Mouse (Mus musculus): ENCODE results near the gene Eral1. TPM values are rescaled to one million over a fixed set of nuclear protein-coding genes. Genes with fewer than 3 reads are reported as not detected.

The Eral1 gene
- polyA plus RNA-seq (2015; fragmentation: Nextera tagmentation; extraction: Ambion mirVana) = 33.0 and 36.6 TPM in 2 replicates

DNA sequence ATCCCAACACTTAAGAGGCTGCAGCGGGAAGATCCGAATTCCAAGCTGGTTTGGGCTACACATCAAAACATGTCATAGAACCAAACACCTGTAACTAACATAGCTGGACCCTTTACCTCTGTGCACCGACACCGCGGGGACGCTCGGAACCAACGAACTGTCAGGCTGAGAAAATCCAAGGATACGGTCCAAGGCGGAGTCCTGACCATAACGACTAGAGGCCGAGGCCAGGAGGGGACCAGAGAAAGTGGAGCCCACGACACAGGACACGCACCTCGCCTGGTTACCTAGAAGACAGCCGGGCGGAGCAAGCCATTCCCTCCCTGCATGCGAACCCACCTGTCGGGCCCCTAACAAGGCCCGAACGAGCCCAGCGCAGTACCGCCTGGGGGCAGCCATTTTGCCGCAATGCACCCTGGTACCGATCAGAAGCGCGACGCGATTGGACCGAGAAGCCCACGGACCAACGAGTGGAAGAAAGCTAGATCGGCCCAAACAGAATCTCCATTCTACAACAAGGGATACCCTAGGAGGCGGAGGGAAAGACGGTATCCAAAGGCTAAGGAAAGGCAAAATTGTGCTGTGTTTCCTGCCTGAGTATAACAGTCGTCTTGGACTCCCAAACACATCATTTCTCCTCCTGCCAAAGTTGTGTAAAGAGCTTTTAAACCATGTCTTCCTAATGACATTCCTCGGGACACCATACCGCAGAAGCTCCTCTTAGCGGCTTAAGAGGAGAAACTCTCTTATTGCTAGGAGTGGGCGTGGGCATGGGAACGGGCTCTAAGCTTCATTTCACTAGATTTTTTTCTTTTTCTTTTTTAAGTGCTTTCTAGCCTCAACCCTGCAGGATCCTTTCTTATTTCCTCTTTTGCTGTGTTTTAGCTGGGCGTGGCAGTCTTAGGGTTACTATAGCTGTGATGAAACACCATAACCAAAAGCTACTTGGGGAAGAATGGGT is at the start of gene Eral1:
Gene Eral1, minus strand, starts transcription at position 423 of the 961 bp plus-strand sequence.
- ATAC-seq = peak; percentile 96
- peak within 1 kb of the TSS; percentile 75 for H3K4me3 ChIP-seq
- H3K27ac ChIP-seq = peak within 1 kb of the TSS; percentile 54; the same call in 1 of the 2 replicates
- H3K9ac ChIP-seq = peak within 1 kb of the TSS; percentile 79
- H3K4me1 ChIP-seq = peaks cover 14% of the 10 kb centered on the region
- H3K27me3 ChIP-seq = 0 out of 2 replicates have a peak, but pooled peaks cover 17% of the 10 kb centered on the region
- H3K36me3 ChIP-seq (ENCODE audit: poor library complexity, severe bottlenecking) = peaks cover 23% of the 10 kb centered on the region
- WGBS = 1% methylated on average over 42 of the region's 42 CpGs
- H3K4me2 ChIP-seq = peak within 1 kb of the TSS; percentile 65
- H3K9me3 ChIP-seq (replicated peaks) = no peaks in the 10 kb centered on the region

DNA sequence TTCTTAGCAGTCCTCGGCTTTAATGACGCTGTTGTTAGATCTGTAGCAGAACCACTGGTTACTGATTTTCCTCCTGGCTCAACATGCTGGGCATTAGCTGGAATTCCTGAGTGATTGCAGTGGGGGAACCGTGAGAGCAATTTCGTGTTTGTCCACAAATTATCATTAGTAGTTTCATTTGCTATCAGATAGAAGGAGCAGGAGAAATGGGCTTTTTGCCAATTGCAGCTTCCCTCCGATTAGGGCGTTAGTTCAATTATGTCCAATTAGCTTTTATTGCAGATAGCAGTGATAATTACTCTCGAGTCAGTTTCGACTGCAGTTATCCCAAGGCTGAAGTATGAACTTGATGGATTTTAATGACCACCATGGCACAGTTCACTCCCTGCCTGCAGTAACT is 49.3 kb upstream of the Eral1 start:
- WGBS = 43% methylated on average over 8 of the region's 8 CpGs
- Histone ChIP-seq H3K9ac (no peak overlapping the region), H3K27me3 (no peaks in the 10 kb centered on the region), H3K4me2 (no peak overlapping the region), H3K9me3 (replicated peaks) (no peaks in the 10 kb centered on the region), H3K27ac (no peak overlapping the region), H3K4me3 (no peak overlapping the region), H3K36me3 (ENCODE audit: poor library complexity, severe bottlenecking) (no peaks in the 10 kb centered on the region; the same call in 1 of the 2 replicates), H3K4me1 (peaks cover 14% of the 10 kb centered on the region)
- ATAC-seq = no peak

DNA sequence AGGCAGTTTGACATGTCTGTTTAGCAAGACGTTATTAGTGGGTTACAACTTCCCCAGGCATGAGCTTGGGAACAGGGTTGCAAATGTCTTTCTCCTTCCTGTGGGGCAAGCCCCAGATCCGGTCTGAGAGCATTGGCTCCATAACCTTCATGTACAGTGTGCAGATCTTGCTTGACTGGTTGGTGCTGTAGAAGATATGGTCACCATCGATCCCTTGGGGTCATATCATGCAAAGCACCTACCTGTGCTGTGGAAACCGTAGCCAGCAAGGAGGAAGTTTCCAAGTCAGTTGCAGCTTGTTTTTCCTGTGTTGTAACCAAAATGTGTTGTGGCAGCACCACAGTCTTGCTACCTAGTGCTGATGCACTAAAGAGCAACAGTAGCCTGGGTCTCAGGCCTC is 46.6 kb upstream of the Eral1 start:
- 90% methylated on average over 4 of the region's 4 CpGs for WGBS
- Histone ChIP-seq H3K36me3 (ENCODE audit: poor library complexity, severe bottlenecking) (no peaks in the 10 kb centered on the region; the same call in 1 of the 2 replicates), H3K9me3 (replicated peaks) (no peaks in the 10 kb centered on the region), H3K27me3 (no peaks in the 10 kb centered on the region), H3K27ac (no peak overlapping the region), H3K4me1 (peaks cover 14% of the 10 kb centered on the region), H3K4me2 (no peak overlapping the region), H3K9ac (no peak overlapping the region), H3K4me3 (no peak overlapping the region)
- no peak for ATAC-seq

DNA sequence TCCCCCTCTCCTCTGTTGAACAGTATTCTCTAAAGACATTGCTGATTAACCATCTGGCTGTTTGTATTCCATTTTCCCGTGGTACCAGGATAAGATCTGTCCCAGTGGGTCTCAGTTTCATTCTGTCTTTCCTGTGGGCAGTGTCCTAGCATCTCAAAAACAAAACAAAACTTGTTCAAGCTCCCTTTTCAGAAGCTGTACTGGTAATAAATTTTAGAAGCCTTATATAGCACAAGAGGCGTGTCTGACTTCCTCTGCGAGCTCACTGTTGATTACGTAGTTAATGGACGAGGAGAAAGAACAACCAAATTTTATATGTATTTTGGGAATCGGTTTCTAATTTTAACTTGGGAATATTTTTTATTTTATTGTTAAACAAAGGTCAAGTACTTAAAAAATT is 45.5 kb upstream of the Eral1 start:
- H3K4me3 ChIP-seq = no peak overlapping the region
- peaks cover 23% of the 10 kb centered on the region for H3K4me1 ChIP-seq
- no peak overlapping the region for H3K27ac ChIP-seq
- H3K9me3 ChIP-seq (replicated peaks) = no peaks in the 10 kb centered on the region
- no peak for ATAC-seq
- no peaks in the 10 kb centered on the region for H3K36me3 ChIP-seq (ENCODE audit: poor library complexity, severe bottlenecking)
- H3K9ac ChIP-seq = no peak overlapping the region
- 80% methylated on average over 6 of the region's 6 CpGs for WGBS
- no peak overlapping the region for H3K4me2 ChIP-seq
- no peaks in the 10 kb centered on the region for H3K27me3 ChIP-seq

DNA sequence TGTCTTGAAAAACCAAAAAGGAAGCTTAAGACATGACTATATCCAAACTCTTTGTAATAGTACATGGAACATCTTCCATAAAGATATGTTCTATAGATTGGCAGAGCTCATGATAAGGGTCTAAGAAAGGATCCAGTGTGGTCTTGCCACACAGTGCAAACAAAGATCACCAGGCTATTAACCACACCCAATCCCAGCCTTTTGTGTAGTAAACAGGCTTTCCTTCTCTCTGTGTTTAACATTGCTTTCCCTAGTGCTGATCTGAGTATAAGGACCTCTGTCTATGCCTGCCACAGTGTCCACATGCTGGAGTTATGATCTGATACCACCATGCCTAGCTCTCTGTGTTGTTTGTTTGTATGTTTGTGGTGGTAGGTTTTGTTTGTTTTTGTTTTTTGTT is 43.6 kb upstream of the Eral1 start:
- no peak for ATAC-seq
- Histone ChIP-seq H3K4me1 (peaks cover 21% of the 10 kb centered on the region), H3K27me3 (no peaks in the 10 kb centered on the region)

DNA sequence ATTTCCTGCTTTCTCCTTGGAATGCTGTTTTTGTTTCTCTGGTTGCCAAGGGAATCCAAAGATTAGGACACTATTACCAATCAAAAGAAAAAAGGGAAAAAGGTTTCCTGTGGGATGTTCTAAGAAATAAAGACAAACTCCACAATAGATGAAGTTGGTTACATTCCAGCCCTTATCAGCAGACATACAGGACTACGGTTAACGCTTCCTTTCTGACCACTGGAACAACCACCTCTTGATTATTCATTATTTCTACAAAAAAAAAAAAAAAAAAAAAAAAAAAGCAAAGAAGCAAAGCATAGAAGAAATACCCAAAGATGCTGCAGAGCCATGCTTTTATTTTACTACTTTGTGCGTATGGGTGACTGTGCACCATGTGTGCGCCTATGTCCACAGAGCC is 42.6 kb upstream of the Eral1 start:
- Histone ChIP-seq H3K27ac (no peak overlapping the region), H3K4me2 (no peak overlapping the region), H3K4me1 (peaks cover 26% of the 10 kb centered on the region), H3K36me3 (ENCODE audit: poor library complexity, severe bottlenecking) (no peaks in the 10 kb centered on the region), H3K9me3 (replicated peaks) (no peaks in the 10 kb centered on the region), H3K4me3 (no peak overlapping the region), H3K27me3 (no peaks in the 10 kb centered on the region), H3K9ac (no peak overlapping the region)
- ATAC-seq = no peak
- WGBS = 93% methylated on average over 4 of the region's 4 CpGs

More for the DNA sequence above, 43.6 kb upstream of the Eral1 start:
- no peaks in the 10 kb centered on the region for H3K36me3 ChIP-seq (ENCODE audit: poor library complexity, severe bottlenecking)
- no peak overlapping the region for H3K4me2 ChIP-seq
- no peak overlapping the region for H3K27ac ChIP-seq
- H3K9me3 ChIP-seq (replicated peaks) = no peaks in the 10 kb centered on the region
- H3K9ac ChIP-seq = no peak overlapping the region
- no peak overlapping the region for H3K4me3 ChIP-seq

DNA sequence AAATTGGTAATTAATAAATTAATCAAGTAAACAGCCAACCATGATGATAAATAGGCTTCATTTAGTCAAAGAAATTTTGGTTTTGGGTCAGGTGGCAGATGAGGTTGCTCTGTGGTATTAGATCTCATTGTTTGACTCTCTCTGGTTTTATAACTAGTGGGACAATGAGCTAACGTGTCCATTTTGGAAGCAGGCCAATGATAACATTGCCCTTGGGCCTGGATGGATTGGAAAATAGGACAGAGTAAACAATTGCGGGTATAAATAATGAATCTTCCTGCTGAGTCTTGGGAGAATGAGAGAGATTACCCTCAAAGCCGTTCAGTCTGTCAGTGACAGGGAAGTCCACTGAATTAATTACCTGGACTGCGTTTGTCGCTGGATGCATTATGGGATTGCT is 41.0 kb upstream of the Eral1 start:
- Histone ChIP-seq H3K27me3 (no peaks in the 10 kb centered on the region), H3K9me3 (replicated peaks) (no peaks in the 10 kb centered on the region), H3K4me2 (no peak overlapping the region), H3K4me3 (no peak overlapping the region), H3K4me1 (peaks cover 40% of the 10 kb centered on the region), H3K36me3 (ENCODE audit: poor library complexity, severe bottlenecking) (no peaks in the 10 kb centered on the region), H3K27ac (no peak overlapping the region), H3K9ac (no peak overlapping the region)
- 51% methylated on average over 5 of the region's 5 CpGs for WGBS
- ATAC-seq = no peak

DNA sequence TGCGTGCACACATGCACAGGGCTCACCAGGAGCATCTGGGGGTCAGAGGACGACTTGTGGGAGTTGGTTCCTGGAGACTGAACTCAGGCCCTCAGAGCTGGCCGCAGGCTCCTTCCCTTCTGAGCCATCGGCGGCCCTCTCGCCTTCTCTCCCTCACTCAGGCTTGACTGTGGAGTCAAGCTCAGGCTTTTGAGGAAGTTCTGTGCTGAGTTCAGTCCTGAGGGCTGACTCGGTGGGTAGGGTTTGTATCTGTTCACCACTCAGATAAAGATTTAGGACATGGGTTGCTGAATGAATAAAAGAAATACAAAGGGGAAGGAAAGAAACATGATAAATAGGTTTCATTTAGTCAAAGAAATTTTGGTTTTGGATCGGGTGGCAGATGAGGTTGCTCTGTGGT is 39.7 kb upstream of the Eral1 start:
- peaks cover 41% of the 10 kb centered on the region for H3K4me1 ChIP-seq
- no peaks in the 10 kb centered on the region for H3K9me3 ChIP-seq (replicated peaks)
- no peak for ATAC-seq
- no peak overlapping the region for H3K27ac ChIP-seq
- 88% methylated on average over 8 of the region's 8 CpGs for WGBS
- H3K27me3 ChIP-seq = no peaks in the 10 kb centered on the region
- H3K9ac ChIP-seq = no peak overlapping the region
- H3K4me3 ChIP-seq = no peak overlapping the region
- no peak overlapping the region for H3K4me2 ChIP-seq
- H3K36me3 ChIP-seq (ENCODE audit: poor library complexity, severe bottlenecking) = no peaks in the 10 kb centered on the region

DNA sequence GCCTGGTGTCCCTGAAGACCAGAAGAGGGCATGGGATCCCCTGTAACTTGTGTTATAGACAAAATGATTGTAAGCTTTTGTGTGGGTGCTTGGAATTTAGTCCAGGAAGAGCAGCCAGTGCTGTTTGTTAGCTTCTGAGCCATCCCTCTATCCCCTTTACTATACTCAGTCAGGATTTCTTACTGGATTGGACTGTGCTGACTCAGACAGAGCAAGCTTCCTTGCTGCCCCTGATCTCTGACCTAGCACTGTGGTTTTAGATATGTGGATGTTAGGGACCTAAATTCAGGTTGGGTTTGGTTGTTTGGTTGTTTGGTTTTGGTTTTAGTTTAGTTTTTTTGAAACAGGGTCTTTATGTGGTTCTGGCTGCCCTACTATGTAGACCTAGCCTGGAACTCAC is 38.3 kb upstream of the Eral1 start:
- Histone ChIP-seq H3K4me1 (peaks cover 55% of the 10 kb centered on the region), H3K9me3 (replicated peaks) (no peaks in the 10 kb centered on the region), H3K27ac (no peak overlapping the region), H3K4me2 (no peak overlapping the region), H3K36me3 (ENCODE audit: poor library complexity, severe bottlenecking) (no peaks in the 10 kb centered on the region), H3K4me3 (no peak overlapping the region), H3K27me3 (no peaks in the 10 kb centered on the region), H3K9ac (no peak overlapping the region)
- no peak for ATAC-seq

DNA sequence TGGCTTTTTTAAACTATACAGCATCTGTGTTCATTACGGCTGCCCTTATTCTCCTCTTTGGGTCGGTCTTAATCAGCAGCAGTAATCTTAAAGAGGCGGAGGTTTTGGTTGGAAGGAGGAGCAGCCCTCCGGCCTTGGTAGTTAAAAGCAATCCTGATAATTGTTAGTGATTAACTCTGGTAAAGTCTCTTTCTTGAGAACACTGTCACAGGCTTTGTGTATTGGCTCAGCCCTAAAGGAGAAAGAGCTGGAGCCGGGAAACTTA is 35.9 kb upstream of the Eral1 start:
- peak overlapping the region; percentile 88 for H3K9ac ChIP-seq
- H3K36me3 ChIP-seq (ENCODE audit: poor library complexity, severe bottlenecking) = no peaks in the 10 kb centered on the region
- peak overlapping the region; percentile 80 for H3K4me3 ChIP-seq
- WGBS = 2% methylated on average over 5 of the region's 5 CpGs
- H3K27ac ChIP-seq = peak overlapping the region; percentile 93
- H3K9me3 ChIP-seq (replicated peaks) = no peaks in the 10 kb centered on the region
- peaks cover 58% of the 10 kb centered on the region for H3K4me1 ChIP-seq
- H3K4me2 ChIP-seq = peak overlapping the region; percentile 73
- ATAC-seq = no peak
- no peaks in the 10 kb centered on the region for H3K27me3 ChIP-seq

DNA sequence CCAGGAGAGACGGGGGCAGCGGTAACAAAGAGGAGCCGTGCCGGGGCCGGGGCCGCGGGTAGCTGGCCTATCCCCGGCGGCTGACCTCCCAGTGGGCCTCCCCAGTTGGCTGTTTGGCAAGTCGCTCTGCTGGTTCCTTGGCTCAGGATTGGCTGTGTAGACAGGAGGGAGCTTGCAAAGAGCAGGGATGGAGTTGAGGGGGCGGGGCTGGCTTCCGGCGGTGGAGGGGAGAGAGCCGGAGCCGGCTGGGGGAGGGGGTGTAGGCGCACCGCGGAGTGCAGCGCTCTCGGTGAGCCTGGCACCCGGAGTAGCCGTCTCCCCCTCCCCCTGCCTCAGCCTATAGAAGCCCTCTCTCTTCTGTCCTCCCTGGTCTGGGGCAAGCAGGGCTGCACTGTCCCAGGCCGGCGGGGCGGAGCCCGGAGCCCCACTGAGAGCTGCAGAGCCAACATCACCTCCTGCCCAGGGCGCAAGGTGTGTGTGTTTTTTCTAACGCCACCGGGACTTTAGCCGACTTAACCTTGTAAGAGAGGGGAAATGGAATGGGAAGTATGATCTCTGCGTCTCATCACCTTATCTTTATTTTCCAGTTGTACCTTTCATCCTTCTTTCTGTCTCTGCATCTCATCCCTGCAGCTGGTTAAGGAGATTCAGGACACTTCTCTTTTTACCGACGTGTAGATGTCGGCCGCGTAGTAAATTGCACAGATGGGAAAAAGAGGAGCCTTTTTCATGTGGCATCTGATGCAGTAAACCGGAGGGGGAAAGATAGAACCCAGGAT is 35.4 kb upstream of the Eral1 start:
- 0% methylated on average over 35 of the region's 37 CpGs for WGBS
- no peaks in the 10 kb centered on the region for H3K9me3 ChIP-seq (replicated peaks)
- peaks cover 54% of the 10 kb centered on the region for H3K4me1 ChIP-seq
- peak overlapping the region; percentile 93 for H3K27ac ChIP-seq
- H3K4me3 ChIP-seq = peak overlapping the region; percentile 80
- peak overlapping the region; percentile 73 for H3K4me2 ChIP-seq
- H3K36me3 ChIP-seq (ENCODE audit: poor library complexity, severe bottlenecking) = no peaks in the 10 kb centered on the region
- peak overlapping the region; percentile 88 for H3K9ac ChIP-seq
- ATAC-seq = peak; percentile 99
- no peaks in the 10 kb centered on the region for H3K27me3 ChIP-seq

DNA sequence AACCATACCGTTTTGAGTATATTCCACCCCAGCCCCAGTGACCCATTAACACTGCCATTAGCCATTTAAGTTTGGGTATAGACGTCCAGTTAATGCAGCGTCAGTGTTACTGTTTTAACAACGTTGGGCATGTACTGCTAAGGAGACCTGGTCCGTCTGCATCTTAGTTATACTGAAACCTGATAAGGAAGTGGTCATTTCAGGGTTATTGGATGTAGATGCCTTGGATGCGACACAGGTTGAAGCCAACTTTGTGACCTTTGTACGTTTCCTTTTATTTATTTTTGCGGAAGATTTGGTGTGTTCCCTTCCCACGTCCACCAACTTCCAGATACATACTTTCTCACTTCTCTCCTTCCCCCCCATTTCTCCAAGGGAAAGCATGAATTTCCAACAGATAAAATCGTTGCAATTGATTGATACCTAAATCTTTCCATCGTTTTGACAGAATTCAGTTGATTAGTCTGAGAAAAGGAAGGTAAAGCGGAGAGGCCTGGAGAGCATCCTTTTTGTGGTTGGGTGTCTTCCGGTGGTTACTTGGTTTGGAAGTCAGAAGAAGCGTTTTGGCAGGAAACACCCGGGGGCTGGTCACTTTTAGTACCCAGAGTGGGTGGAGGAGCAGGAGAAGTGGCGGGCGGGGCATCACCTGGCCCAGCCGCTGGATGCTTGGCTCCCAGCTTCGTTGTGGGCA is 34.6 kb upstream of the Eral1 start:
- Histone ChIP-seq H3K4me1 (peaks cover 50% of the 10 kb centered on the region), H3K27me3 (no peaks in the 10 kb centered on the region), H3K4me2 (peak overlapping the region; percentile 73), H3K4me3 (peak overlapping the region; percentile 80), H3K9ac (peak overlapping the region; percentile 88), H3K36me3 (ENCODE audit: poor library complexity, severe bottlenecking) (no peaks in the 10 kb centered on the region), H3K27ac (peak overlapping the region; percentile 89), H3K9me3 (replicated peaks) (no peaks in the 10 kb centered on the region)
- WGBS = 10% methylated on average over 19 of the region's 19 CpGs
- no peak for ATAC-seq

All from forebrain, embryonic 13.5 days (tissue).